Mouse (Mus musculus): Measurements from ENCODE around the gene Acot2. TPM values are rescaled to one million over a fixed set of nuclear protein-coding genes. Genes with fewer than 3 reads are reported as not detected.

Acot2 gene
- polyA plus RNA-seq (2017; shearing (Covaris generic)) = 1.5 TPM

DNA sequence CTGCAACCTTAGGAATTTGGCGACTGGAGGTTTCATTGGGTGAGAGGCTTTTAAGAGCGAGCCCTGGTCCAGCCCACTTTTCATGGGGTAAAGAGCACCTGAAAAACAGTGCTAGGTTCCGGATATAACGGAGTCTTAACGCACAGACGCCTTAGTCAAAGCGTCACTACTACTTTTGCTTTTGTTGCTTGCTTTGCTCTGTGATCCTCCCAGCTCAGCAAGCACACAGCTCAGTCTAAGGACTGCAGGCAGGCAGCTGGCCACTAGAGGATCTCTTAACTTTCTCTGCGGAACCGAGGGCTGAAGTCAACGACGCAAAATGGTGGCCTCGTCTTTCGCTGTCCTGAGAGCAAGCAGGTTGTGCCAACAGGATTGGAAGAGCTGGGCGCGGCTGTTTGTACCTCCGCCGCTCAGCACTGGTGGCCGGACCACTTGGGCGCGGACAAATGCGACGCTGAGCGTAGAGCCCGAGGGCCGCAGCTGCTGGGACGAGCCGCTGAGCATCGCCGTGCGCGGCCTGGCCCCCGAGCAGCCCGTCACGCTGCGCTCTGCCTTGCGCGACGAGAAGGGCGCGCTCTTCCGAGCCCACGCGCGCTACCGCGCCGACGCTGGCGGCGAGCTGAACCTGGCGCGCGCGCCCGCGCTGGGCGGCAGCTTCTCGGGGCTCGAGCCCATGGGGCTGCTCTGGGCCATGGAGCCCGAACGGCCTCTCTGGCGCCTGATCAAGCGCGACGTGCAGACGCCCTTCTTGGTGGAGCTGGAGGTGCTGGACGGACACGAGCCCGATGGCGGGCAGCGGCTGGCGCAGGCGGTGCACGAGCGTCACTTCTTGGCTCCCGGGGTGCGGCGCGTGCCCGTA lies at the start of gene Acot2:
Acot2 (plus strand) TSS at position 279 of the 859 bp plus-strand sequence.

DNA sequence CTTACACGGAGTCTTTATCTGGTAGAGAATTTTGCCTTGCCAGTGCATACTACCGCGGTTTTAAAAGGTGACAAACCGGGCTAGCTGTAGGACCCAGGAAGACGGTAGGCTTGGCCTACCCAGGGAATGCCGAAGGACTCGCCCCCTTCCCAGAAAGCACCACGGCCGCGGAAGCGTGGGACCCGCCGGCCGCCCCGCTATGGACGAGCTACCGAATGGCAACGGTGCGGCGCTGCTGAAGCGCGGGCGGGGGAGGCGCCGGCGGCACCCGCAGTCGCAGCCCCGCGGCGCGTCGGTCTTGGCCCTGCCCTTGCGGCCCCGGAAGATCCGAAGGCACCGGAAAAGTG lies 37.2 kb upstream of the Acot2 start, which contains the start of gene Riox1:
Riox1 (plus strand) TSS at position 116 of the 347 bp plus-strand sequence.

DNA sequence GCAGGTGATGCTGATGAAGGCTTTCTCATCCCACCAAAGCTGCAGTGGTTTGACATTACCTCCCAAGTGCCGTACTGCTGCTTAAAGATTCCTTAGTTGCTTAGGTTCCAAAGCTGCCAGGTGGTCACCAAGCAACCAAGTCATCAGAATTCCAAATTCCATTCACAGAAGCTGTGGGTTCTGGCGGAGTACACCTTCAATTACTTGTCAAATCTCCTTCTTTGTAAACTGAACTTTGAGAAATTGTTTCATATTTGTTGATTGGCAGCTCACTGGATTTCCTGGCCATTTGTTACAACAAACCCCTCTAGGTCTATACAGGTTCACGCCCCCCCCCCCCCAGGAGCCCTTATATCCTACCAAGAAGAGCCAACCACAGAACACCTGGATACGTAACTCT lies 2.9 kb upstream of the Acot2 start, which contains the start of gene Heatr4:
Heatr4 (minus strand) TSS at position 101 of the 400 bp plus-strand sequence.

DNA sequence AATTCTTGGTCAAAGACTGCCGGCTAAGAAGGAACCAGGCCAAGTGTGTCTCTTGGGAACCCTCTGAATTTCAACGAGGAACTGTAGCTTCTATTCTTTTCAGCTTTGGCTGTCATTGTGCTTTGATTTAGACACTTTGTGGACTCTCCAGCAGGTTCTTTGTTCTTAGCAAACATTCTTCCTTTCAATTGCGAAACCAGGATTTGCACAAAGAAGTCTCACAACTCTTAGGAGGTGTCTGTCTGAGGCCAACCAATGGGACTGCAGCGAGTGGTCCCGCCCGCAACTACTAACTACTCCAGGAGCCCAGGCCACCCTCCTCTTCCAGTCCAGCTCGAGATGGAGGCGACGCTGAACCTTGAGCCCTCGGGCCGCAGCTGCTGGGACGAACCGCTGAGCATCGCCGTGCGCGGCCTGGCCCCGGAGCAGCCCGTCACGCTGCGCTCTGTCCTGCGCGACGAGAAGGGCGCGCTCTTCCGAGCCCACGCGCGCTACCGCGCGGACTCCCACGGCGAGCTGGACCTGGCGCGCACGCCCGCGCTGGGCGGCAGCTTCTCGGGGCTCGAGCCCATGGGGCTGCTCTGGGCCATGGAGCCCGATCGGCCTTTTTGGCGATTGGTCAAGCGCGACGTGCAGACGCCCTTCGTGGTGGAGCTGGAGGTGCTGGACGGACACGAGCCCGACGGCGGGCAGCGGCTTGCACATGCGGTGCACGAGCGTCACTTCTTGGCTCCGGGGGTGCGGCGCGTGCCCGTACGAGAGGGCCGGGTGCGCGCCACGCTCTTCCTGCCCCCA lies 21.7 kb downstream of the Acot2 start, which contains the start of gene Acot1:
Acot1 (plus strand) TSS at position 320 of the 795 bp plus-strand sequence.

DNA sequence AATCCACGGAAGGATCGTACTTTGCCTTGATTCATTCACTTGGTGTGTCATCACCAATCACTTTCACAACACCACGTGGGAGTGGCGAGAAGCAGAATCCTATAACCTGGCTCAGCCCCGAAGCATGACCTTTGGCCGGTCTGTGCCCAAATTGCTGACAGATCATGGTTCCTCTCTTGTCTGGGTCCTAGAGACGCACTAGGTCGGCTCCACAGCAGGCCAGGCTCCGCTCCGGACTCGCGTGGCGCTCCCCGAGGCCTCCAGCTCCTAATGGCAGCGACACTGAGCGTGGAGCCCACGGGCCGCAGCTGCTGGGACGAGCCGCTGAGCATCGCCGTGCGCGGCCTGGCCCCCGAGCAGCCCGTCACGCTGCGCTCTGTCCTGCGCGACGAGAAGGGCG lies 50.6 kb downstream of the Acot2 start, which contains the start of gene Acot4:
Acot4 (plus strand) TSS at position 139 of the 400 bp plus-strand sequence.

DNA sequence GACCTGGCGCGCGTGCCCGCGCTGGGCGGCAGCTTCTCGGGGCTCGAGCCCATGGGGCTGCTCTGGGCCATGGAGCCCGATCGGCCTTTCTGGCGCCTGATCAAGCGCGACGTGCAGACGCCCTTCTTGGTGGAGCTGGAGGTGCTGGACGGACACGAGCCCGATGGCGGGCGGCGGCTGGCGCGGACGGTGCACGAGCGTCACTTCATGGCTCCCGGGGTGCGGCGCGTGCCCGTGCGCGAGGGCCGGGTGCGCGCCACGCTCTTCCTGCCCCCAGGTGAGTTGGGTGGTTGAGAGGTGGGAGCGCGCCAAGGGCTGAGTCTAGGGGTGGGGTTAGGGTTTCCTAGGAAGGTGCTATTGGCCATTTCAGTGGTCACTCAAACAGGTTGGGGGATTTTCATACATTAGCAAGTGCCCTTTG lies 51.0 kb downstream of the Acot2 start, which contains the start of gene Gm49366:
Gm49366 (plus strand) TSS at position 245 of the 421 bp plus-strand sequence.

Other genes starting within 250 kb of the Acot2 start
- not detected for gene Papln, start 224.2 kb upstream of the Acot2 start, polyA plus RNA-seq (2017; shearing (Covaris generic))
- 41.6 TPM for gene Numb, start 65.9 kb upstream of the Acot2 start, polyA plus RNA-seq (2017; shearing (Covaris generic))
- gene Riox1, start 37.3 kb upstream of the Acot2 start, polyA plus RNA-seq (2017; shearing (Covaris generic)) = 2.0 TPM
- not detected for gene Heatr4, start 3.0 kb upstream of the Acot2 start, polyA plus RNA-seq (2017; shearing (Covaris generic))
- gene Acot1, start 21.6 kb downstream of the Acot2 start, polyA plus RNA-seq (2017; shearing (Covaris generic)) = not detected
- not detected for gene Acot4, start 50.5 kb downstream of the Acot2 start, polyA plus RNA-seq (2017; shearing (Covaris generic))
- not detected for gene Gm49366, start 51.1 kb downstream of the Acot2 start, polyA plus RNA-seq (2017; shearing (Covaris generic))
- gene Acot3, start 64.3 kb downstream of the Acot2 start, polyA plus RNA-seq (2017; shearing (Covaris generic)) = not detected
- gene Acot5, start 81.5 kb downstream of the Acot2 start, polyA plus RNA-seq (2017; shearing (Covaris generic)) = not detected
- gene Acot6, start 112.8 kb downstream of the Acot2 start, polyA plus RNA-seq (2017; shearing (Covaris generic)) = 0.75 TPM
- 0.86 TPM for gene Dnal1, start 126.5 kb downstream of the Acot2 start, polyA plus RNA-seq (2017; shearing (Covaris generic))
- gene Pnma1, start 160.6 kb downstream of the Acot2 start, polyA plus RNA-seq (2017; shearing (Covaris generic)) = not detected
- 28.9 TPM for gene Elmsan1, start 231.0 kb downstream of the Acot2 start, polyA plus RNA-seq (2017; shearing (Covaris generic))

Data from activated CD4-positive, CD25-positive, alpha-beta regulatory T cell, adult 9 weeks (primary cell).